ENCODE assay signal across 8 mouse cellular contexts in genomic region chr10:78043406-78043836, GRCm38 (mm10). TPM values are rescaled to one million over a fixed set of nuclear protein-coding genes. Genes with fewer than 3 reads are reported as not detected.
DNase-seq lines count a peak whose midpoint lies in the region; ATAC-seq and TF ChIP-seq lines count a peak whose summit lies in the region.

TSS of gene Aire (minus strand) at chr10:78043610.

- no peaks in the 10 kb centered on the region for H3K9me3 ChIP-seq in hindbrain, postnatal 0 days (ENCODE audit: low read length)

- no peak within 1 kb of the TSS for H3K27ac ChIP-seq in hindbrain, postnatal 0 days

- no peaks in the 10 kb centered on the region for H3K27me3 ChIP-seq in hindbrain, postnatal 0 days (ENCODE audit: insufficient read depth, low read length)

- intact Hi-C loops in heart, postnatal 25 days (cut with DNase I): no loop called here
- intact Hi-C loops in left cerebral cortex, postnatal 36 days (cut with DNase I): no loop called here

- DNase-seq in heart, adult 11 months: peak; percentile 95
- DNase-seq in heart, postnatal 25 days (ENCODE audit: low spot score): no peak
- DNase-seq in cerebellum, postnatal 10 days: peak; percentile 76 to 78
- DNase-seq in frontal cortex, postnatal 36 days (ENCODE audit: low spot score in 2 of 2): peak; percentile 35 to 52
- peak; percentile 74 for DNase-seq in hindbrain, postnatal 0 days (ENCODE audit: low spot score)
- peak; percentile 40 to 41 for DNase-seq in left cerebral cortex, postnatal 36 days (ENCODE audit: low spot score in 2 of 2)
- peak; percentile 39 for DNase-seq in spleen, adult 12 weeks (ENCODE audit: low spot score)

- peak; percentile 81 for TF ChIP-seq CTCF in hindbrain, postnatal 0 days (IDR thresholded peaks at IDR 0.05; ENCODE audit: low read depth)

- WGBS in hindbrain, postnatal 0 days: 1% methylated on average over 27 of the region's 27 CpGs

- H3K4me3 ChIP-seq in hindbrain, postnatal 0 days (ENCODE audit: low read length): peak within 1 kb of the TSS; percentile 25

- H3K4me2 ChIP-seq in hindbrain, postnatal 0 days (ENCODE audit: low read depth, low read length): peak within 1 kb of the TSS; percentile 53

- peak; percentile 69 for ATAC-seq in hindbrain, postnatal 0 days
- peak; percentile 93 for ATAC-seq in megakaryocyte-erythroid progenitor cell, adult 5-6 weeks (replicated peaks; ENCODE audit: low FRiP score, low TSS enrichment, poor library complexity, severe bottlenecking)

- H3K4me1 ChIP-seq in hindbrain, postnatal 0 days (ENCODE audit: insufficient read depth, low read length): 0 out of 2 replicates have a peak, but pooled peaks cover 6% of the 10 kb centered on the region

- H3K36me3 ChIP-seq in hindbrain, postnatal 0 days (ENCODE audit: insufficient read depth, low read length): no peaks in the 10 kb centered on the region

- H3K9ac ChIP-seq in hindbrain, postnatal 0 days (replicated peaks; ENCODE audit: low read length): no peak within 1 kb of the TSS

RNA-seq across cellular contexts. Expression of gene Aire, which starts in this region (rescaled TPM):
- not detected for total RNA-seq in heart, postnatal 25 days (2021)
- 0.14 and 0.99 TPM in 2 replicates for total RNA-seq in hindbrain, postnatal 0 days (2014; rRNA removed)
- polyA plus RNA-seq in hindbrain, postnatal 0 days (2015; fragmentation: Nextera tagmentation; extraction: Ambion mirVana): 0.05 and 0.30 TPM in 2 replicates
- under 1 TPM in 1 of 2 experiments, not detected in 1; 0.25 TPM for total RNA-seq in left cerebral cortex, postnatal 36 days (2021)
- total RNA-seq in megakaryocyte-erythroid progenitor cell, adult 5-6 weeks (2014; fragmentation: Nextera tagmentation): not detected in 2 replicates
- total RNA-seq in megakaryocyte-erythroid progenitor cell, adult 5-6 weeks (2017): not detected in 2 replicates

Comparison
In these comparisons a context has a peak if more than half of its experiments do, and no peak if none do; other contexts are left out.
1. Peak in DNase-seq, ATAC-seq, H3K4me3 ChIP-seq and H3K4me2 ChIP-seq in hindbrain, postnatal 0 days; RNA of the gene not detected or under 1 TPM.
2. Peak in DNase-seq in left cerebral cortex, postnatal 36 days; RNA of the gene not detected or under 1 TPM.
3. Peak in ATAC-seq in megakaryocyte-erythroid progenitor cell, adult 5-6 weeks; RNA of the gene not detected or under 1 TPM.